Mouse (Mus musculus) embryonic facial prominence, embryonic 12.5 days (tissue): ENCODE data around the gene Tmem38a. TPM values are rescaled to one million over a fixed set of nuclear protein-coding genes. Genes with fewer than 3 reads are reported as not detected.

Source experiments
- ATAC-seq: fragments of 200-750 bp; cut with Nextera tagmentation; 2 replicates; pipeline ENCODE4 v1.8.0; 2017; ENCODE audit not compliant: insufficient number of reproducible peaks, insufficient read depth, low FRiP score, low TSS enrichment
- H3K27ac ChIP-seq: fragments of 300-500 bp; sonication (generic); 2 replicates; pipeline ENCODE4 v1.5.1; 2016; ENCODE audit warnings: mild to moderate bottlenecking
- H3K27me3 ChIP-seq: fragments of 300-500 bp; sonication (generic); 2 replicates; pipeline ENCODE4 v1.6.1; 2016; ENCODE audit warnings: mild to moderate bottlenecking, moderate library complexity
- H3K36me3 ChIP-seq: fragments of 300-500 bp; sonication (generic); 2 replicates; pipeline ENCODE4 v1.6.1; 2016; ENCODE audit warnings: mild to moderate bottlenecking
- H3K4me1 ChIP-seq: fragments of 300-500 bp; sonication (generic); 2 replicates; pipeline ENCODE4 v1.6.1; 2016
- H3K4me2 ChIP-seq: fragments of 300-500 bp; sonication (generic); replicated peaks from 2 replicates; pipeline ENCODE4 v1.6.1; 2016; ENCODE audit warnings: mild to moderate bottlenecking, moderate library complexity
- H3K4me3 ChIP-seq: fragments of 300-500 bp; sonication (generic); 2 replicates; pipeline ENCODE4 v1.5.1; 2016; ENCODE audit warnings: mild to moderate bottlenecking
- H3K9ac ChIP-seq: fragments of 300-500 bp; sonication (generic); 2 replicates; pipeline ENCODE4 v1.6.1; 2016; ENCODE audit warnings: mild to moderate bottlenecking, moderate library complexity
- H3K9me3 ChIP-seq: fragments of 300-500 bp; sonication (generic); 2 replicates; pipeline ENCODE4 v1.6.1; 2016; ENCODE audit warnings: mild to moderate bottlenecking, moderate library complexity
- WGBS: fragments of 180-500 bp; shearing (Covaris S2); methylation state at CpG from one replicate; pipeline ENCODE4 v1.1.7; 2016; 5-methylcytosine and 5-hydroxymethylcytosine counted together
- polyA plus RNA-seq: library from polyadenylated mRNA; unstranded; fragments of >200 nt; fragmentation: Nextera tagmentation; extraction: Ambion mirVana; gene quantifications from 2 replicates; pipeline ENCODE4 v1.2.1, GENCODE M21; 2016

The Tmem38a gene
- polyA plus RNA-seq, 1 experiment from 2014 or later = 17.1 TPM

GRCm38 (mm10) chr8:72565970-72566369 is 5.9 kb upstream of the Tmem38a start:
- Histone ChIP-seq H3K27me3 (no peaks in the 10 kb centered on the region), H3K4me3 (no peak overlapping the region), H3K9me3 (no peaks in the 10 kb centered on the region), H3K36me3 (peaks cover 59% of the 10 kb centered on the region), H3K27ac (no peak overlapping the region), H3K4me2 (no peak overlapping the region), H3K4me1 (peaks cover 10% of the 10 kb centered on the region), H3K9ac (no peak overlapping the region)
- no peak for ATAC-seq
- 93% methylated on average over 2 of the region's 2 CpGs for WGBS

GRCm38 (mm10) chr8:72570633-72571610 is 933 bp upstream of the Tmem38a start, which contains the start of gene Smim7:
Gene Smim7 (minus strand): TSS chr8:72571088.
- under 1% methylated on average over 52 of the region's 52 CpGs for WGBS
- H3K36me3 ChIP-seq = peaks cover 38% of the 10 kb centered on the region
- ATAC-seq = peak; percentile 97
- H3K4me1 ChIP-seq = peaks cover 16% of the 10 kb centered on the region
- H3K4me3 ChIP-seq = peak within 1 kb of the TSS; percentile 53
- no peaks in the 10 kb centered on the region for H3K9me3 ChIP-seq
- peak within 1 kb of the TSS; percentile 92 for H3K4me2 ChIP-seq
- H3K27ac ChIP-seq = peak within 1 kb of the TSS; percentile 95
- peak within 1 kb of the TSS; percentile 71 for H3K9ac ChIP-seq
- H3K27me3 ChIP-seq = no peaks in the 10 kb centered on the region

GRCm38 (mm10) chr8:72572507-72572906 is 652 bp downstream of the Tmem38a start:
- H3K27me3 ChIP-seq = no peaks in the 10 kb centered on the region
- H3K9me3 ChIP-seq = no peaks in the 10 kb centered on the region
- H3K4me3 ChIP-seq = peak overlapping the region; percentile 53
- peak overlapping the region; percentile 71 for H3K9ac ChIP-seq
- H3K36me3 ChIP-seq = peaks cover 22% of the 10 kb centered on the region
- H3K27ac ChIP-seq = no peak overlapping the region
- H3K4me1 ChIP-seq = peaks cover 16% of the 10 kb centered on the region
- WGBS = 3% methylated on average over 10 of the region's 10 CpGs
- H3K4me2 ChIP-seq = peak overlapping the region; percentile 92
- no peak for ATAC-seq

GRCm38 (mm10) chr8:72573450-72573849 is 1.6 kb downstream of the Tmem38a start:
- Histone ChIP-seq H3K4me1 (peaks cover 16% of the 10 kb centered on the region), H3K27me3 (no peaks in the 10 kb centered on the region), H3K27ac (no peak overlapping the region), H3K4me3 (no peak overlapping the region), H3K4me2 (peak overlapping the region; percentile 92; the same call in 1 of the 2 replicates), H3K36me3 (peaks cover 13% of the 10 kb centered on the region), H3K9me3 (no peaks in the 10 kb centered on the region), H3K9ac (no peak overlapping the region)
- WGBS = 79% methylated on average over 6 of the region's 6 CpGs
- ATAC-seq = no peak

- WGBS = 95% methylated on average over 6 of the region's 6 CpGs
- peaks cover 7% of the 10 kb centered on the region; the same call in 1 of the 2 replicates for H3K4me1 ChIP-seq
- H3K9ac ChIP-seq = no peak overlapping the region
- H3K36me3 ChIP-seq = no peaks in the 10 kb centered on the region
- H3K9me3 ChIP-seq = no peaks in the 10 kb centered on the region
- H3K27ac ChIP-seq = no peak overlapping the region
- ATAC-seq = no peak
- H3K4me2 ChIP-seq = no peak overlapping the region
- H3K27me3 ChIP-seq = no peaks in the 10 kb centered on the region
- no peak overlapping the region for H3K4me3 ChIP-seq
Observed at GRCm38 (mm10) chr8:72575915-72576314, 4.1 kb downstream of the Tmem38a start.

GRCm38 (mm10) chr8:72577266-72577665 is 5.4 kb downstream of the Tmem38a start:
- 80% methylated on average over 3 of the region's 3 CpGs for WGBS
- Histone ChIP-seq H3K27ac (no peak overlapping the region), H3K36me3 (no peaks in the 10 kb centered on the region), H3K4me3 (no peak overlapping the region), H3K9ac (no peak overlapping the region), H3K4me2 (no peak overlapping the region), H3K9me3 (no peaks in the 10 kb centered on the region), H3K4me1 (peaks cover 7% of the 10 kb centered on the region; the same call in 1 of the 2 replicates), H3K27me3 (no peaks in the 10 kb centered on the region)
- ATAC-seq = no peak

GRCm38 (mm10) chr8:72577941-72578340 is 6.1 kb downstream of the Tmem38a start:
- Histone ChIP-seq H3K9me3 (no peaks in the 10 kb centered on the region), H3K36me3 (no peaks in the 10 kb centered on the region), H3K4me1 (no peaks in the 10 kb centered on the region), H3K9ac (no peak overlapping the region), H3K27me3 (no peaks in the 10 kb centered on the region), H3K4me3 (no peak overlapping the region), H3K27ac (no peak overlapping the region), H3K4me2 (no peak overlapping the region)
- no peak for ATAC-seq
- 73% methylated on average over 1 of the region's 1 CpGs for WGBS

- WGBS = 71% methylated on average over 9 of the region's 9 CpGs
- H3K9ac ChIP-seq = no peak overlapping the region
- H3K27ac ChIP-seq = no peak overlapping the region
- no peak overlapping the region for H3K4me3 ChIP-seq
- ATAC-seq = no peak
- H3K9me3 ChIP-seq = no peaks in the 10 kb centered on the region
- no peaks in the 10 kb centered on the region for H3K36me3 ChIP-seq
- no peak overlapping the region for H3K4me2 ChIP-seq
- no peaks in the 10 kb centered on the region for H3K4me1 ChIP-seq
- H3K27me3 ChIP-seq = no peaks in the 10 kb centered on the region
Observed at GRCm38 (mm10) chr8:72579374-72579773, 7.5 kb downstream of the Tmem38a start.

- Histone ChIP-seq H3K4me1 (no peaks in the 10 kb centered on the region), H3K9ac (no peak overlapping the region), H3K9me3 (no peaks in the 10 kb centered on the region), H3K36me3 (no peaks in the 10 kb centered on the region; the same call in 1 of the 2 replicates), H3K4me3 (no peak overlapping the region), H3K4me2 (no peak overlapping the region), H3K27me3 (no peaks in the 10 kb centered on the region), H3K27ac (no peak overlapping the region)
- WGBS = 84% methylated on average over 7 of the region's 7 CpGs
- no peak for ATAC-seq
Observed at GRCm38 (mm10) chr8:72583056-72583771, 11.4 kb downstream of the Tmem38a start.

GRCm38 (mm10) chr8:72584390-72584789 is 12.5 kb downstream of the Tmem38a start:
- no peaks in the 10 kb centered on the region for H3K4me1 ChIP-seq
- ATAC-seq = no peak
- H3K27me3 ChIP-seq = no peaks in the 10 kb centered on the region
- H3K36me3 ChIP-seq = no peaks in the 10 kb centered on the region; the same call in 1 of the 2 replicates
- no peak overlapping the region for H3K9ac ChIP-seq
- no peak overlapping the region for H3K4me3 ChIP-seq
- WGBS = 77% methylated on average over 6 of the region's 6 CpGs
- H3K27ac ChIP-seq = no peak overlapping the region
- no peak overlapping the region for H3K4me2 ChIP-seq
- H3K9me3 ChIP-seq = no peaks in the 10 kb centered on the region

GRCm38 (mm10) chr8:72587806-72588205 is 16.0 kb downstream of the Tmem38a start:
- no peak overlapping the region for H3K27ac ChIP-seq
- no peaks in the 10 kb centered on the region; the same call in 1 of the 2 replicates for H3K36me3 ChIP-seq
- H3K4me2 ChIP-seq = no peak overlapping the region
- 71% methylated on average over 6 of the region's 6 CpGs for WGBS
- no peaks in the 10 kb centered on the region for H3K9me3 ChIP-seq
- no peaks in the 10 kb centered on the region for H3K4me1 ChIP-seq
- H3K4me3 ChIP-seq = no peak overlapping the region
- no peak for ATAC-seq
- H3K9ac ChIP-seq = no peak overlapping the region
- H3K27me3 ChIP-seq = no peaks in the 10 kb centered on the region
